Mouse (Mus musculus) embryonic facial prominence, embryonic 13.5 days (tissue): ENCODE results near the gene Myl4. TPM values are rescaled to one million over a fixed set of nuclear protein-coding genes. Genes with fewer than 3 reads are reported as not detected.

Experiments used
- ATAC-seq: fragments of 200-750 bp; cut with Nextera tagmentation; 2 replicates; pipeline ENCODE4 v1.8.0; 2017; ENCODE audit warnings: low read depth; ENCODE audit not compliant: insufficient number of reproducible peaks, insufficient read depth, low FRiP score, low TSS enrichment
- H3K27ac ChIP-seq: fragments of 300-500 bp; sonication (generic); 2 replicates; pipeline ENCODE4 v1.5.1; 2015; ENCODE audit warnings: moderate library complexity, mild to moderate bottlenecking, inconsistent platforms
- H3K27me3 ChIP-seq: fragments of 300-500 bp; sonication (generic); 2 replicates; pipeline ENCODE4 v1.6.1; 2015; ENCODE audit warnings: mild to moderate bottlenecking, inconsistent platforms
- H3K36me3 ChIP-seq: fragments of 300-500 bp; sonication (generic); 2 replicates; pipeline ENCODE4 v1.6.1; 2015; ENCODE audit warnings: mild to moderate bottlenecking, inconsistent platforms
- H3K4me1 ChIP-seq: fragments of 300-500 bp; sonication (generic); 2 replicates; pipeline ENCODE4 v1.6.1; 2015; ENCODE audit warnings: inconsistent platforms
- H3K4me2 ChIP-seq: fragments of 300-500 bp; sonication (generic); 2 replicates; pipeline ENCODE4 v1.6.1; 2015; ENCODE audit warnings: moderate library complexity, mild to moderate bottlenecking, inconsistent platforms
- H3K4me3 ChIP-seq: fragments of 300-500 bp; sonication (generic); 2 replicates; pipeline ENCODE4 v1.5.1; 2015; ENCODE audit warnings: mild to moderate bottlenecking, inconsistent platforms
- H3K9ac ChIP-seq: fragments of 300-500 bp; sonication (generic); 2 replicates; pipeline ENCODE4 v1.6.1; 2015; ENCODE audit warnings: mild to moderate bottlenecking, inconsistent platforms
- H3K9me3 ChIP-seq: fragments of 300-500 bp; sonication (generic); 2 replicates; pipeline ENCODE4 v1.6.1; 2016; ENCODE audit warnings: inconsistent platforms
- WGBS: fragments of 180-500 bp; shearing (Covaris S2); methylation state at CpG from one replicate; pipeline ENCODE4 v1.1.7; 2015; ENCODE audit warnings: mixed read lengths; 5-methylcytosine and 5-hydroxymethylcytosine counted together
- polyA plus RNA-seq: library from polyadenylated mRNA; unstranded; fragments of >200 nt; fragmentation: Nextera tagmentation; extraction: Ambion mirVana; gene quantifications from 2 replicates; pipeline ENCODE4 v1.2.1, GENCODE M21; 2015

Myl4 gene
- polyA plus RNA-seq, 1 experiment from 2014 or later: 18.0 TPM

DNA sequence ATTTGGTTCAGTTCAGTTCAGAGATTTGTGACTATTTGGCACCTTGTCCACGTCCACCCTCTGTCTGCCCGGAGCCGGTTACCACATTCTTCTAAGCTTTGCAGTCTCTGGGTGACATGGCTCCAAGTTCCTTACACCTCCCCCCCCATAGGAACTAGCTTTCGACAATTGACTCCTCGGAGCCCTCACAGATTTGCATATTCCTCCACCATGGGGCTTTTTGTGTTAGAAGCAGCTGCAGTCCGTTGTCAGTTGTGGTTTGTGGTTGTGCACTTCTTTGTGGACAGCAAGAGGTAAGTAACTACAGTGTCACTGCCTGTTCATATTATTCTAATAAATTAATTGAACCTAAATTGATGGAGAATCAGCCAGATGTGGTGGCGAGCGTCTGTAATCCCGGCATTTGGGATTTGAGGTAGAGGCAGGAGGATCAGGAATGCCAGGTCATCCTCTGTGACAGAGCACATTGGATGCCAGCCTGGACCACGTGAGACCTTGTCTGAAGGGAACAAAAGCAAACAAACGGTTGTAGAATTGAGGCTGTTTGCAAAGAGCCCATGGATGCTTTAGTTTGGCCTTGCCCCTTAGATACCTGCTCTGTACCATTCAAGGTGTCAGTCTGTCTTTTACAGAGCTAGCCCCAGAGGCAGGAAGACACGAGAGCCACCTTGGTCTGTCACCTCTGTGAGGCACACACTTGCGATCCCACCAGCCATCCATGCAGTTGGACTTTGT lies 32.3 kb downstream of the Myl4 start:
- Histone ChIP-seq H3K36me3 (no peaks in the 10 kb centered on the region), H3K9me3 (no peaks in the 10 kb centered on the region), H3K9ac (no peak overlapping the region), H3K27ac (no peak overlapping the region), H3K4me3 (no peak overlapping the region), H3K4me2 (no peak overlapping the region), H3K4me1 (peaks cover 11% of the 10 kb centered on the region), H3K27me3 (no peaks in the 10 kb centered on the region)
- 65% methylated on average over 13 of the region's 13 CpGs for WGBS
- ATAC-seq: no peak

DNA sequence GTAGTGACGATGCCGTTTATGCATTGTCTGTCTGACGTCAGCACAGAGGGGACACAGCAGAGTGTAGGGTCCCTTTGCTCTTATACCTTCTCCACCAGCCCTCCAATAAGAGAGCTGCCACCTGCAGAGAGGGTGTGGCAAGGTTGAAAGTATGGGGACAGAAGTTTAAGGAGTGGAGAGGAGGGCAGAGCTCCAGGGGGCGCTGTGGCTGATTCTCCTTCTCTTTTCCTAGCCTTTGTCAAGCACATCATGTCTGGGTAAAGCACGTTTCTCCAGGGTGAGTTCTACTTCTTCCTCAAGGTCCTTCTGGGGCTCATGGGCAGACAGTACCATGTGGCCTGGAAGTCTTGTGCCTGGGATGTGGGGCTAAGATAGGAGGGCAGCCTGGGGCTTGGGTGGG lies 35.0 kb downstream of the Myl4 start:
- H3K4me1 ChIP-seq: peaks cover 11% of the 10 kb centered on the region
- H3K9ac ChIP-seq: no peak overlapping the region
- 74% methylated on average over 5 of the region's 5 CpGs for WGBS
- H3K9me3 ChIP-seq: peaks cover 6% of the 10 kb centered on the region; the same call in 1 of the 2 replicates
- H3K4me3 ChIP-seq: no peak overlapping the region
- H3K27ac ChIP-seq: no peak overlapping the region
- H3K4me2 ChIP-seq: no peak overlapping the region
- ATAC-seq: no peak
- no peaks in the 10 kb centered on the region for H3K36me3 ChIP-seq
- H3K27me3 ChIP-seq: no peaks in the 10 kb centered on the region

DNA sequence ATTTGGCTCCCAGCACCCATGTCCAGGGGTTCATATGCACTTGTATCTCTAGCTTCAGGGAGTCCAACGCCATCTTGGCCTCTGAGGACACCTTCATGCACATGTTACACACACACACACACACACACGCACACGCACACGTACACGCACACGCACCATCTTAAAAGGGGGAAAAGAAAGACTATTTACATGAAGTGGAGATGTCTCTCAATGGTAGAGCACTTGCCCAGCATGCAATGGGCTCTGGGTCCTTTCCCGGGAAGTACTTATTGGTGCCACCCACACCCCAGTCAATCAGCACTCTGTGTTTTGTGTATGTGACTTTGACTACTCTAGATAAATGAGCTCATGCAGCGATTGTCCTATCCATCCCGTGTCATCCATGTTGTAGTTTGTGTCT lies 37.4 kb downstream of the Myl4 start:
- 93% methylated on average over 9 of the region's 9 CpGs for WGBS
- H3K36me3 ChIP-seq: no peaks in the 10 kb centered on the region
- H3K4me1 ChIP-seq: no peaks in the 10 kb centered on the region; the same call in 1 of the 2 replicates
- no peaks in the 10 kb centered on the region for H3K27me3 ChIP-seq
- no peak overlapping the region for H3K9ac ChIP-seq
- ATAC-seq: no peak
- H3K4me3 ChIP-seq: no peak overlapping the region
- no peak overlapping the region for H3K27ac ChIP-seq
- peaks cover 6% of the 10 kb centered on the region; the same call in 1 of the 2 replicates for H3K9me3 ChIP-seq
- no peak overlapping the region for H3K4me2 ChIP-seq

DNA sequence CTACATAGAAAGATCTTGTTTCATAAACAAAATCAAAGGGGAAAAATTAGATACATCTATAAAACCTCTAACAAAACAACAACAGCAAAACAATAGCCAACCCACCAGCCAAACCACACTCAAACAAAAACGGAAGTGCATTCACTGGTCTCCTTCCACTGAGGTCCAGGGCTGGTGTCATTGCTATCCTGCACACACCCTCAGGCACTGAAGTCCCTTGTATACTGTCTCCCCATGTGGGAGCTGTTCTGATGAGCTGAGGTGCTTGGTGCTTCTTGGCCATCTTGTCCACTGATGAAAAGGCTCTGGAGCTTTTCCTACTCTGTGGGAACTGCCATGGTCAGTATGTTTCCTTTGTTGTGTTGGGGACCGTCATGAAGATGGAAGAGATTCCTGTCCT lies 38.0 kb downstream of the Myl4 start:
- no peak for ATAC-seq
- WGBS: 92% methylated on average over 2 of the region's 2 CpGs
- Histone ChIP-seq H3K36me3 (no peaks in the 10 kb centered on the region), H3K27me3 (no peaks in the 10 kb centered on the region), H3K4me2 (no peak overlapping the region), H3K4me3 (no peak overlapping the region), H3K9ac (no peak overlapping the region), H3K4me1 (no peaks in the 10 kb centered on the region; the same call in 1 of the 2 replicates), H3K27ac (no peak overlapping the region), H3K9me3 (peaks cover 6% of the 10 kb centered on the region; the same call in 1 of the 2 replicates)

DNA sequence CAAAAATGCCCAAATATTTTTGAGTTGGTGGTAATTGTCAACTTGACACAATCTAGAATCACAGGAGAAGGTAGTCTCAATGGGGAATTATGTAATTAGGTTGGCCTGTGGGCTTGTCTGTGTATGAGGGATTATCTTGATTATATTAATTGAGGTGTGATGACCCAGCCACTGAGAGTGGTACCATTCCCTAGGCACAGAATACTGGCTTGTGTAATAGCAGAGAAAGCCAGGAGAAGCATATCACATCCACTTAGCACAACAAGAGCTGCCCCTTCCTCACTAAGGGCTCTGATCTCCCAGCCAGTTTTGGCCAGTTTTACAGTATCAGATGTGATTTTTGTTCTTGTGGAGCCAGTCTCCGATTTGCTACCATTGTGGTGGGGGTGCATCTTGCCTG lies 39.1 kb downstream of the Myl4 start:
- 67% methylated on average over 1 of the region's 1 CpGs for WGBS
- H3K4me2 ChIP-seq: no peak overlapping the region
- no peak for ATAC-seq
- H3K36me3 ChIP-seq: no peaks in the 10 kb centered on the region
- peaks cover 6% of the 10 kb centered on the region; the same call in 1 of the 2 replicates for H3K9me3 ChIP-seq
- H3K9ac ChIP-seq: no peak overlapping the region
- no peak overlapping the region for H3K27ac ChIP-seq
- H3K4me3 ChIP-seq: no peak overlapping the region
- H3K27me3 ChIP-seq: no peaks in the 10 kb centered on the region
- H3K4me1 ChIP-seq: no peaks in the 10 kb centered on the region; the same call in 1 of the 2 replicates

DNA sequence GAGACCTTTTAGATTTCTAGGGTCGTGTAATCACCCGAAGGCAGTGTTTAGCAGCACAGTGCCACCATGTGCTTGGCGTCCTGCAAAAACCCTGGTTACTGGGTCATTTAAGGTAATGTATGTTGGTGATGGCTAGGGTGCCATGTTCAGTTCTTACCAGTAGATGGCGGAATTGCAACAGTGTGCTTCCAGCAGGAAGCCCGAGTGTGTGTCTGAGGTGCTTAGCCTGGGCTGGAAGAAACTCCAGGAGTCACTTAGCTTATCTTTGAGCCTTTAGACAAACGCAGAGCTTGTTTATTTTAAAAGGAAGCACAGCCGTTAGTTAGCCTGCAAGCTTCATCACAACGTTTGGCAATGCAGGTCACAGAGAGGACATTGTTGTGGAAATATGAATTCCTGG lies 39.7 kb downstream of the Myl4 start:
- no peak overlapping the region for H3K27ac ChIP-seq
- H3K9ac ChIP-seq: no peak overlapping the region
- H3K9me3 ChIP-seq: peaks cover 6% of the 10 kb centered on the region; the same call in 1 of the 2 replicates
- H3K27me3 ChIP-seq: no peaks in the 10 kb centered on the region
- 1% methylated on average over 8 of the region's 8 CpGs for whole genome bisulfite sequencing
- no peak overlapping the region for H3K4me3 ChIP-seq
- no peak for ATAC-seq
- no peak overlapping the region for H3K4me2 ChIP-seq
- H3K4me1 ChIP-seq: peaks cover under 1% of the 10 kb centered on the region; the same call in 1 of the 2 replicates
- H3K36me3 ChIP-seq: no peaks in the 10 kb centered on the region

DNA sequence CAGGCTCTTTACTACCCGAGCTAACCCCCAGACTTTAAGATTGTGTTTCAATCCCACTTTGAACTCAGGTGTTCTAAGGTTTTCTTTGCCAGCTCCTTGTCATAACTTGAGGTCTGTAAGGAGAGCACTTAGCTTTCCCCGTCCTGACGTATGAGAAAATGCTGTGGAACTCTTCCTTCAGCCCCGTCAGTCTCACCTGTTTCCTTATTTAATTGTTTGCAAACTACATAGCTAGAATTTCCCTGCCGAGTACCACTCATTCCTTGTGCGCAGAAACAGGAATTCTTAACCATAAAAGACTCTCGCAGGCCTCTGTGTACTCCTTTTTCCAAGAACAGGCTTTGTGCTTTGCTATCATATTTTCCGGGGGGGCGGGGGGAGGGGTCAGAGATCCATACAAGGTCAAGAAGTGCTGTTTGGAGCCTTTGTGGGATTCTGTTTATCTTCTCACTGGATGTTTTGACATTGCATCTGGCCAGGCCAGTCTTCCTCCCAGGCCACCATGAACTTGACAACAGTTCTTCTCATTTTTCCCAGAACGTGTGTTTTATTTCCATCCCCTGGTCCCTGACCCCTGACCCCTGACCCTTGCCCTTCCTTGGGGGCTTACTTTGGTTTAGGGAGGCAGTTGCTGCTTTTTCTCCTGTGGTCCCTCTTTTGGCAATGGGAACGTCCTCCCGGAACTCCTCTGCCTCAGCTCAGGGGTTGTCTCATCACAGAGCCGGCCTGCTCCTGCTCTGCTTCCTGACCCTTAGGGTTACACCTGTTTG lies 41.8 kb downstream of the Myl4 start:
- H3K4me3 ChIP-seq: no peak overlapping the region
- no peaks in the 10 kb centered on the region for H3K36me3 ChIP-seq
- 49% methylated on average over 13 of the region's 13 CpGs for WGBS
- no peak overlapping the region for H3K4me2 ChIP-seq
- H3K27me3 ChIP-seq: no peaks in the 10 kb centered on the region
- H3K9ac ChIP-seq: no peak overlapping the region
- no peak for ATAC-seq
- H3K27ac ChIP-seq: no peak overlapping the region
- H3K4me1 ChIP-seq: peaks cover 11% of the 10 kb centered on the region
- H3K9me3 ChIP-seq: peaks cover 6% of the 10 kb centered on the region; the same call in 1 of the 2 replicates

DNA sequence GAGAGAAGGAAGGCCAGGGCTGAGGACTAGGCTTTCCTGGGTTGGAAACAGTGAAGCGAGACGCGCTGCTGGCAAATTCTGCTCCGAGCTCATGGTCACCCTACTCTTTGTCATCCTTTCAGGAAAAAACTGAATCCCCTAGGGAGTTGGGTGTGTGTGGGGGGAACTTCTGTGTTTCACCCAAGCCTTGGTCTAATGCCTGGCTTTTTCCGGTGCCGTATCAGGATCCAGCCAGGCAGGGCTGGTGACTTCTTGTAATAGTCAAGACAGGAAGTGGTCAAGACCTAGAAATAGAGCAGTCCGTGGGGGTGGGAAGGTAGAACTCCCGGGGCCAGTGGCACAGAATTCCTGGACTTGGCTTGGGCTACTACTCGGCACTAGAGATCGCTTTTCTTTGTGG lies 45.9 kb downstream of the Myl4 start:
- H3K27me3 ChIP-seq: no peaks in the 10 kb centered on the region
- H3K4me2 ChIP-seq: no peak overlapping the region
- no peaks in the 10 kb centered on the region for H3K9me3 ChIP-seq
- no peak overlapping the region for H3K4me3 ChIP-seq
- H3K27ac ChIP-seq: 0 out of 2 replicates have a peak overlapping the region, but pooled peaks have one; percentile 39
- H3K4me1 ChIP-seq: peaks cover 11% of the 10 kb centered on the region
- no peak overlapping the region for H3K9ac ChIP-seq
- ATAC-seq: no peak
- 80% methylated on average over 10 of the region's 10 CpGs for WGBS
- H3K36me3 ChIP-seq: no peaks in the 10 kb centered on the region

DNA sequence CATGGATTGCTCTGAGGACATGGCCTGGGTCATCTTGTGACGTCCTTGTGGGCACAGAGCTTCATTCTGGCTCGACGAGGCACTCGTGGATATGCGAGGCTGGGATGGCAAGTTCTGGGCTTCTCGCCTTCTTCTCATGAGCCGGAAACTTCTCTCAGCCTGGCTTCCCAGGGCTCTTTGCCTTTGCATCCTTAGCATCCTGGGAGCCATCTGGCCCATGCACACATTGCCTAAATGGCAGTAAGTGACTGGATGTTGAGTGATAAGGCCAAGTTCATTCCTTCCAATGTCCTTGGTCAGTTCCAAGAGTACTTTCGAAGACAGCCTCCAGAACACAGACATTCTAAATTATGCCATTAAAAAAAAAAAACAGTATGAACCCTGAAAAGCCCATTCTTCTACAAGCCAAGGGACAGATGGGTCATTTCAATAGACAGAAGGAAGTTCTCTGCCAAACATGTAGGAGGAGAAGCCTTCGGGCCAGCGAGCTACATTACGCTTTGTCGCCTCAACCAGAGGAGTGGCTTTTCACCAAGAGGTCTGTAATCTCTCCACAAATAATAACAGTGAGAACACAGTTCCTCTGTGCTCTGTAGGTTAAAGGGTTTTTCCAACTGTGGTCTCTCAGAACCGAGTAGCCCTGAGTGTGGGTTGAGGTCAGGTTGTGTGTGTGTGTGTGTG lies 48.9 kb downstream of the Myl4 start:
- Histone ChIP-seq H3K27me3 (no peaks in the 10 kb centered on the region), H3K9me3 (no peaks in the 10 kb centered on the region), H3K36me3 (no peaks in the 10 kb centered on the region), H3K4me2 (no peak overlapping the region), H3K27ac (no peak overlapping the region), H3K4me1 (peaks cover 11% of the 10 kb centered on the region), H3K4me3 (no peak overlapping the region), H3K9ac (no peak overlapping the region)
- ATAC-seq: no peak
- WGBS: 89% methylated on average over 13 of the region's 13 CpGs

DNA sequence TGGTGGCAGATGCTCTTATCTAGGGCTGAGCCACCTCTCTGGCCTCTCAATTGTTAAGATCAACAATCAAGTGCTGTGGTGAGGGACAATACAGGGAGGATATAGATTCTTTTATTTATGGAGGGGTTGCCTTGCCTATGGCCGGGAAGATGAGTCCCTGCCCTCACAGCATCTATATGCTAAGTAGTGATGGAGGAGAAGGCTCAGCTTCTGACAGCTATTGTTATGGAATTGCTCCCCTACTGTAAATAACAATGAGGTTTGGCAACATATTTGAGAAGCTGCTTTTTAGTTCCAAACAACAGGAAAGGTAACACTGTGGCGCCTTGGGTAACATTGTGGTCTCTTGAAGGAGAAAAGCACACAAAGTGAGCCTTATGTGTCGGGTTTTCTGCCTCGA lies 50.2 kb downstream of the Myl4 start:
- no peak overlapping the region for H3K4me2 ChIP-seq
- no peak for ATAC-seq
- 42% methylated on average over 4 of the region's 4 CpGs for WGBS
- H3K9me3 ChIP-seq: no peaks in the 10 kb centered on the region
- peaks cover 7% of the 10 kb centered on the region for H3K4me1 ChIP-seq
- no peak overlapping the region for H3K4me3 ChIP-seq
- H3K27ac ChIP-seq: no peak overlapping the region
- no peak overlapping the region for H3K9ac ChIP-seq
- 0 out of 2 replicates have a peak, but pooled peaks cover 3% of the 10 kb centered on the region for H3K27me3 ChIP-seq
- H3K36me3 ChIP-seq: no peaks in the 10 kb centered on the region

DNA sequence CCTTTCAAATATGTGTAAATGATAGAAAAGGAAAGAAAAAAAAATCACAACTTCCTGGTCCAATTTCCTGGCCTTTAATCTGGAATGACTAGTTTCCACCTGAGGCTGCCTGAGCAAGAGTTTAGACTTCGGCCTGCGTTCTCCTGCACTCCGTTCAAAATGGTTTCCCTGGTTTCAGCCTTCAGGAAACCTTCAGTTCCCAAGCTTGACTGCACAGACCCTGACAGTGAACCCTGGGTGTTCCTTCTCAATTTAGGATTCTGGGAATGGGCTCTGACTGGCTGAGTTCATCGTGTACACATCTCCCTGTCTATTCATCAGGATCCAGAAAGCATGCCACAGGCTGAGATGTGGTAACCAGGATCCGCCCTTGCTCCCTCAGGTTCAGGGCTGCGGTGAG lies 53.7 kb downstream of the Myl4 start:
- ATAC-seq: no peak
- Histone ChIP-seq H3K27ac (no peak overlapping the region), H3K4me2 (no peak overlapping the region), H3K4me3 (no peak overlapping the region), H3K9ac (no peak overlapping the region), H3K36me3 (no peaks in the 10 kb centered on the region), H3K4me1 (peaks cover 8% of the 10 kb centered on the region), H3K9me3 (no peaks in the 10 kb centered on the region), H3K27me3 (peaks cover 21% of the 10 kb centered on the region)
- WGBS: 46% methylated on average over 6 of the region's 6 CpGs
